Mouse (Mus musculus): ENCODE measurements at regions not wholly inside any gene's neighbourhood (a gene's known extent, or its start where the extent isn't known, plus 50 kb on each side); places are given as distances from the start of the nearest gene placed in this dataset.

- TF ChIP-seq CTCF (IDR thresholded peaks at IDR 0.05; ENCODE audit: control insufficient read depth, insufficient read depth, insufficient read length) (no peak), MYOG (IDR thresholded peaks at IDR 0.05; ENCODE audit: control insufficient read depth, extremely low read depth, insufficient read length) (no peak)
Measured at GRCm38 (mm10) chr4:31638564-31638963, 325.3 kb upstream of the Map3k7 start.

All from C2C12 (cell line).